Mouse (Mus musculus) forebrain, embryonic 15.5 days (tissue): ENCODE results near the gene Ddi2. TPM values are rescaled to one million over a fixed set of nuclear protein-coding genes. Genes with fewer than 3 reads are reported as not detected.

ENCODE experiments used
- polyA plus RNA-seq: library from polyadenylated mRNA; unstranded; fragments of >200 nt; fragmentation: Nextera tagmentation; extraction: Ambion mirVana; gene quantifications from 2 replicates; pipeline ENCODE4 v1.2.1, GENCODE M21; 2015

Gene Ddi2
- polyA plus RNA-seq, 1 experiment from 2014 or later: 14.6 TPM

Other genes with a start within 250 kb of the Ddi2 start
- 18.5 and 18.9 TPM in 2 replicates for gene Spen, start 184.8 kb downstream of the Ddi2 start, polyA plus RNA-seq
- 17.4 and 22.6 TPM in 2 replicates for gene Fblim1, start 117.3 kb downstream of the Ddi2 start, polyA plus RNA-seq
- gene Tmem82, start 104.8 kb downstream of the Ddi2 start, polyA plus RNA-seq: 0.17 TPM in 2 replicates
- gene Slc25a34, start 99.6 kb downstream of the Ddi2 start, polyA plus RNA-seq: 0.06 and 0.14 TPM in 2 replicates
- gene Plekhm2, start 58.5 kb downstream of the Ddi2 start, polyA plus RNA-seq: 7.6 TPM in 2 replicates
- gene Rsc1a1, start 37.8 kb downstream of the Ddi2 start, polyA plus RNA-seq: not detected in 2 replicates
- gene Agmat, start 23.3 kb upstream of the Ddi2 start, polyA plus RNA-seq: not detected in 2 replicates
- 5.2 and 5.3 TPM in 2 replicates for gene Dnajc16, start 67.5 kb upstream of the Ddi2 start, polyA plus RNA-seq
- 14.9 and 18.2 TPM in 2 replicates for gene Casp9, start 70.2 kb upstream of the Ddi2 start, polyA plus RNA-seq
- gene Cela2a, start 102.7 kb upstream of the Ddi2 start, polyA plus RNA-seq: not detected in 2 replicates
- not detected in 2 replicates for gene Ctrc, start 122.9 kb upstream of the Ddi2 start, polyA plus RNA-seq
- 82.8 and 84.3 TPM in 2 replicates for gene Efhd2, start 151.5 kb upstream of the Ddi2 start, polyA plus RNA-seq